Mouse (Mus musculus): ENCODE results near the gene Gnaq.

Gnaq gene

GRCm38 (mm10) chr19:16309031-16309430 lies 176.4 kb downstream of the Gnaq start:
- in situ Hi-C loops (cut with MboI, MseI): no loop called here

- in situ Hi-C loops (cut with MboI, MseI): no loop called here
These were observed 181.7 kb downstream of the Gnaq start for GRCm38 (mm10) chr19:16314295-16314821.

- in situ Hi-C loops (cut with MboI, MseI): no loop called here
These were observed 182.9 kb downstream of the Gnaq start for GRCm38 (mm10) chr19:16315525-16315924.

- in situ Hi-C loops (cut with MboI, MseI): no loop called here
These were observed 185.6 kb downstream of the Gnaq start for GRCm38 (mm10) chr19:16318128-16318811.

GRCm38 (mm10) chr19:16319986-16320385 lies 187.4 kb downstream of the Gnaq start:
- in situ Hi-C loops (cut with MboI, MseI): no loop called here

GRCm38 (mm10) chr19:16322986-16323385 lies 190.4 kb downstream of the Gnaq start:
- in situ Hi-C loops (cut with MboI, MseI): no loop called here

GRCm38 (mm10) chr19:16324239-16324638 lies 191.6 kb downstream of the Gnaq start:
- in situ Hi-C loops (cut with MboI, MseI): no loop called here

GRCm38 (mm10) chr19:16325911-16326310 lies 193.3 kb downstream of the Gnaq start:
- in situ Hi-C loops (cut with MboI, MseI): no loop called here

- in situ Hi-C loops (cut with MboI, MseI): no loop called here
These were observed 194.9 kb downstream of the Gnaq start for GRCm38 (mm10) chr19:16327401-16328073.

- in situ Hi-C loops (cut with MboI, MseI): no loop called here
These were observed 195.6 kb downstream of the Gnaq start for GRCm38 (mm10) chr19:16328074-16328850.

GRCm38 (mm10) chr19:16329056-16329455 lies 196.4 kb downstream of the Gnaq start:
- in situ Hi-C loops (cut with MboI, MseI): no loop called here

- in situ Hi-C loops (cut with MboI, MseI): loop anchor here (5.0 kb wide), 3 partner anchors 192 to 267 kb away; no protein-coding TSS in a partner anchor
These were observed 197.0 kb downstream of the Gnaq start for GRCm38 (mm10) chr19:16329648-16330047.

GRCm38 (mm10) chr19:16330161-16330560 lies 197.5 kb downstream of the Gnaq start:
- in situ Hi-C loops (cut with MboI, MseI): loop anchor here (5.0 kb wide), 3 partner anchors 193 to 268 kb away; no protein-coding TSS in a partner anchor

- in situ Hi-C loops (cut with MboI, MseI): loop anchor here (5.0 kb wide), 3 partner anchors 194 to 269 kb away; no protein-coding TSS in a partner anchor
These were observed 198.4 kb downstream of the Gnaq start for GRCm38 (mm10) chr19:16331047-16331446.

GRCm38 (mm10) chr19:16337866-16338530 lies 205.4 kb downstream of the Gnaq start:
- in situ Hi-C loops (cut with MboI, MseI): no loop called here

- in situ Hi-C loops (cut with MboI, MseI): no loop called here
These were observed 207.4 kb downstream of the Gnaq start for GRCm38 (mm10) chr19:16339954-16340586.

GRCm38 (mm10) chr19:16342702-16343101 lies 210.1 kb downstream of the Gnaq start:
- in situ Hi-C loops (cut with MboI, MseI): no loop called here

- in situ Hi-C loops (cut with MboI, MseI): no loop called here
These were observed 212.9 kb downstream of the Gnaq start for GRCm38 (mm10) chr19:16345516-16345915.

- in situ Hi-C loops (cut with MboI, MseI): no loop called here
These were observed 214.4 kb downstream of the Gnaq start for GRCm38 (mm10) chr19:16347037-16347436.

- in situ Hi-C loops (cut with MboI, MseI): loop anchor here (10.0 kb wide), 1 partner anchor 201 kb away; no protein-coding TSS in a partner anchor
These were observed 221.1 kb downstream of the Gnaq start for GRCm38 (mm10) chr19:16353701-16354136.

GRCm38 (mm10) chr19:16358148-16358547 lies 225.5 kb downstream of the Gnaq start:
- in situ Hi-C loops (cut with MboI, MseI): loop anchor here (10.0 kb wide), 1 partner anchor 197 kb away; no protein-coding TSS in a partner anchor
